Mouse (Mus musculus) fat pad, adult 2 months (tissue): ENCODE data around the gene Amd1.

ENCODE experiments used
- DNase-seq: peaks from one replicate; pipeline ENCODE4 v3.0.0-alpha.2; 2011; ENCODE audit warnings: low read depth, low spot score; ENCODE audit errors: extremely low read depth

The Amd1 gene

DNA sequence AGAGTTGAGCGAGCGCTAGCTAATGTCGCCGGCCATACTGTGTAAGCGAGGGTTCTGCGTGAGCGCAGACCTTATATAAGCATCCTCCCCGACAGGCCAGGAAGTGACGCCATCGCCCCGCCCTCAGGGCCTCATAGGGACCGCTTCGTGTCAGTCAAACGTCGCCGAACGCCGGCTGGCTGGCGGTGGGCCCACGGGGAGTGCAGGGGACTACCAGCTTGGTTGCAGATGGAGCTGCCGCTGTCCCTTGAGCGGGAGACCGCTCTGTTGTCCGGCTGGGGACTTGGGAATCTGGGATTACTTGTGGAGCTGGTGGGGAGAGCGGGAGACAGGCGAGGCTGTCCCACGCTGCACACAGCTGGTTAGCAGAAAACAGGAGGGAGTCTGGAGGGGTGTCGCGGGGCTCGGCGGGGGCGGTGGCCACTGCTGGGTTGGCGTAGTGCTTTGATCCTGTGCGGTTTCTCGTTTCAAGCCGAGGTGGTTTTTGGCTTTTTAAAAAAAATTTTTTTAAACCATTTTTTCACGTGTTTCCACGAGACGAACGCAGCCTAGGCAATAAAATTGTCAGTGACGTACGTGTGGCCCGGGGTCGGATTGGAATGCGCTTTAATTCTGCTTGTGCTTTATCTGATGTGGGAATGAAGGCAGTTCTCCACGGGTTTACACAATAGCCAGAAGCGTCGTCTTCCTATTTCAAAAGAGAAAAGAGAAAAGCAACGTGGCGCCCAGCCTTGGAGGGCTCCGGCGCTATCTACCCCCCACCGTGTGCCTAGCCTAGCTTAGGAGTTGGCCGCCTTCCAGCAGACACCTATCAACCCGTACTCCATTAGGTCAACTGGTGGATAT is at the start of gene Amd1:
Gene Amd1, minus strand, starts transcription at position 47 of the 846 bp plus-strand sequence.
- peak; percentile 72 for DNase-seq

- no peak for DNase-seq
These were observed 49.2 kb upstream of the Amd1 start for GRCm38 (mm10) chr10:40351156-40351555.

DNA sequence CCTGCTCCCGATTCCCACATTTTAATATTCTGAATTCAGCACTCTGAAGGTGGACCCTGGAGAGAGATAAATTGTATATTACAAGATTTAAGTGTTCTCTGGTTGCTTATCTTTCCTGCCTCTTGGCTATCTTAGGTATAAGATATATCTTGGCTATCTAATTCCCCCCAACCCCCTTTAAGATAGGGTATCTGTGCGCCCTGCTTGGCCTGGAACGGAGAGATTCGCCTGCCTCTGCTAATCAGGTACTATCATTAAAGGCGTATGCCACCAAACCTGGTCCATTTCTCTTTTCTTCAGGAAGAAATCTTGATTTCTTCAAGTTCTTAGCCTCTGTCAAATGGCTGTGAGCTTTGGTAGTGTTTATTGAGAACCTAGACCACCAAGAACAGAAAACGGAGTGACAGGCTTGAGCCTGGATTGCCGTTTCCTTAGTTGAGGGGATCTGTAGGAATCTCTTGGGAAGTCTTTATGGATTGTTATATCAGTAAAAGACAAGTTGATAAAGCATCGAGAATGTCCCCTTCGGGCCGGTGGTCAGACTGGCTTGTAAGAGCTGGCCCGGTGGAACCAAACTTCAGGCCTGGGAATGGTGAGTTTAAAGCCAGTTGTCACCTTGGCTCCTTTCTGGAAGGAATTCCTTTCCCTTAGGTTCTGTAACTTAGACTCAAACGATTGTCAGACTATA is 48.4 kb upstream of the Amd1 start:
- DNase-seq, result no peak

GRCm38 (mm10) chr10:40349631-40350177 is 47.7 kb upstream of the Amd1 start:
- DNase-seq, result no peak

GRCm38 (mm10) chr10:40348566-40349536 is 46.9 kb upstream of the Amd1 start:
- DNase-seq, result peak; percentile 93

DNA sequence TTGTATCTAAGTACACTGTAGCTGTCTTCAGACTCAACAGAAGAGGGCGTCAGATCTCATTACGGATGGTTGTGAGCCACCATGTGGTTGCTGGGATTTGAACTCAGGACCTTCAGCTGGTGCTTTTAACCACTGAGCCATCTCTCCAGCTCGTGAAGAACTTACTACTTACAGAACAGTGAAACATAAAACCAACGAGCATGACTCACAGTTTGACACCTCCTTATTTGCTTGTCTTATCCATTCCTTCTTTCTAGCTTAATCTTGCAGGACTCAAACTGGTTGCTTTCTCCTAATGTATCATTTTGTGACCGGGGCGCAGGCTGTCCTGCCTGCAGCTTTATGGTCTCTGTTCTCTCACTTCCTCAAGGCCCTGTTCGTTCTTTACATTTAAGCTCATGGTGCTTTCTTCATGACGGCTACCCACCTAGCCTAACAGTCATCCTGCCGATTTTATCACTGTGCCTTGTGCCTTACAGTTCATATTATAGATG is 45.5 kb upstream of the Amd1 start:
- DNase-seq, result no peak

GRCm38 (mm10) chr10:40346776-40347403 is 44.9 kb upstream of the Amd1 start:
- DNase-seq, result no peak

DNA sequence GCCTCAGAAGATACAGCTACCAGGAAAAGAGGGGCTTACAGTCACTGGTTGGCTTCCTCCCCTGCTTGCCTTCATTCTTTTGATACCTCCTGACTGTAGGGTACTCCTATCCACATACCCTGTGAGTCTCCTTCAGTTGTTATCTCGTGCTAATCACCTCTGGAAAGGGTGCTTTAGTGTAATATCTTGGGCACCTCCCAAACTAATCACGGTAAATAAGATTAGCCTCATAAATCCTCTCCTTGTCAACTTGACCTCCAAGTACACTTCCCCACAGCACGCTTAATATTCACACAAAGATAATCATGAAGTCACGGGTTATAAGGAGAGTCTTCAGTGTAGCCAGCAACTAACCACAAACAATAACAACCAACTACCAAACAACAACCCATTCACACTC is 40.0 kb upstream of the Amd1 start:
- DNase-seq, result no peak

DNA sequence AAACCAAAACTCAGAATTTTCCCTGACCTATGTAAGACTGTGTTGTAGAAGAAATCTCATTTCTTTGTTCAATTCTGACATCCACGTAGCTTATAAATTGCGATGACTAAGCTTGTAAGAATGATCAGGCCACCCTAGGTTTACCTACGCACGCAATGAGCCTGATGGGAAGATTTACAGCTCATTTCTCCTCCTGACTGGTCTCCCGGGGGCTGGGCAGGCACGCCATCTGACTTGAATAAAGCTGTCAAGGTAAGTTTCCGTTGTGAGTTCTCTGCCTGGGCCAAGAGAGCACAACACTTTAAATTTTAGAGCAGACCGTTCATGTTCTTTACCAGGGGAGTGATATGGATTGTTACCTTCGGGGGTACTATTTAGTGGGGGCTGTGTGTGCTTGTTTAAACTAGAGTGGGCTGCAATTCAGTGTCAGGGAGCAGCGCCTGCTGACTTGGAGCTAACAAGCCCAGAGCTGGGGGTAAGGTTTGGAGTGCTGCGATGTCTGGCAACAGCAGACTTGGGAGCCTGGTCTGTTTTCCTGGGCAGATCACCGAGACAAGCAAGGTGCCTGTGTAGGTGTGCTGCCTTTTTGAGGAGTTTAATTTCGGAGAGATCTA is 37.5 kb upstream of the Amd1 start, which contains the start of gene Cdk19:
Gene Cdk19, plus strand, starts transcription at position 214 of the 614 bp plus-strand sequence.
- DNase-seq, result no peak

DNA sequence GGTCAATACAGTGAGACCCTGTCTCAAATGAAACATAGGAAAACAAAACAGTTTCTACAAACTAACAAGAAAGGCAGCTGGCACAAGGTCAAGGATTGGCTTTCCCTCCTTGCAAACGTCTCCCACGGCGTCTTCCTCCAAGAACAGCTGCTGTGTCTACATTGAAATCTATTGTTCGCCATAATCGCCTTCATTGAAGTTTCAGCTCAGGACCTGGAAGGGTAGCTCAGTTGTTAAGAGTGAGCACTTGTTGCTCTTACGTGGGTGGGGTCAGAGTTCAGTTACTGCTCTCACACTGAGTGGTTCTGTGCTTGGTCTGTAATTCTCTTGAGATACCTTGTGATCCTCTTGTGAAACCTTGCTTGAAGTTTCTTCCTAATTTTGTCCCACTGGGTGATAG is 30.9 kb upstream of the Amd1 start:
- no peak for DNase-seq

- DNase-seq, result no peak
These were observed 28.3 kb upstream of the Amd1 start for GRCm38 (mm10) chr10:40330262-40330661.

GRCm38 (mm10) chr10:40328004-40328551 is 26.1 kb upstream of the Amd1 start:
- no peak for DNase-seq

DNA sequence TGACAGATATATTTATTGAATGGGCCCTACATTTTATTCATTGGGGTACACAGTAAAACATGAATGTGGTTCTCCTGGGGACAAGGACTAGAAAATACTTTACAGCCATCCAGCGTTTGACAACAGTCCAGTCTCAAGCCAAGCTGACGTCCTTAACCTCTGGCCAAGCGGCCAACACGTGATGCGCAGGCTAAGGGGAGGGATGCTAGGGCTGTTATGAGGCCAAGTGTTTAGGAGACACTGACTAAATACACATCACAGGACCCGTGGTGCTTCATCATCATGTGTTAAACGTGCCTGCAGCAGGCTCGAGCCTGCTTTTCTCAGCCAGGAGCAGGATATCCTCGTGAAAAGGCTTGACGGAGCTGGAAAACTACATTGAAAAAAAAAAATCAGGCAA is 18.3 kb upstream of the Amd1 start:
- DNase-seq, result no peak

DNA sequence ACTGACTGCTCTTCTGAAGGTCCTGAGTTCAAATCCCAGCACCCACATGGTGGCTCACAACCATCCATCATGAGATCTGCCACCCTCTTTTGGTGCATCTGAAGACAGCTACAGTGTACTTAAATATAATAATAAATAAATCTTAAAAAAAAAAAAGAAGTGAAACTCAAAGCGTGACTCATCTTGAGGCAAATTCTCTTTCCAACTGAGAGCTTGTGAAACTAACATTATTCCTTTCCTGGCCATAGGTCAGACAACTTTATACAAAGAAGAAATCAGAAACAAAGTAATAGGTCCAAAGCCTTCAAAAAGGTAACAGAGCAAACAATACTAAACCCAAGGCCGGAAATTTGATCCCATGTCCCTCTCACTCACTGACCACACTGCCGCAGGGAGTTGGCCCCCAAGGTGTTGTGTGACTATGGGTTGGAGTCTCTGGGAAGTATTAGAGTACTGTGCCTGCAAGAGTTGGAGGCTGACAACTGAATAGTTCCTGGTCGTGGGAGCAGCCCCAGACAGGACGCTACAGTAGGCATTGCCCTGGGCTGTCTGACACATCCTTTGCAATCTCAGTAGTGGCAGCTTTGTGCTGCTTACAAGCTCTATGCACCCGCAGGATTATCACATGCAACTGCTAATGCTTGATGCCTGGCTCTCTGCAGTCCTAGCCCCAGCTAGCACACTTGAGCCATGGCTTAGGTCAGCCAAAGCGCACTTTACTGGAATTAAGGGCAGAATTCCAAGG is 15.0 kb upstream of the Amd1 start:
- DNase-seq, result no peak

- no peak for DNase-seq
These were observed 10.8 kb upstream of the Amd1 start for GRCm38 (mm10) chr10:40312781-40313180.

- DNase-seq, result no peak
These were observed 8.1 kb upstream of the Amd1 start for GRCm38 (mm10) chr10:40309884-40310635.

DNA sequence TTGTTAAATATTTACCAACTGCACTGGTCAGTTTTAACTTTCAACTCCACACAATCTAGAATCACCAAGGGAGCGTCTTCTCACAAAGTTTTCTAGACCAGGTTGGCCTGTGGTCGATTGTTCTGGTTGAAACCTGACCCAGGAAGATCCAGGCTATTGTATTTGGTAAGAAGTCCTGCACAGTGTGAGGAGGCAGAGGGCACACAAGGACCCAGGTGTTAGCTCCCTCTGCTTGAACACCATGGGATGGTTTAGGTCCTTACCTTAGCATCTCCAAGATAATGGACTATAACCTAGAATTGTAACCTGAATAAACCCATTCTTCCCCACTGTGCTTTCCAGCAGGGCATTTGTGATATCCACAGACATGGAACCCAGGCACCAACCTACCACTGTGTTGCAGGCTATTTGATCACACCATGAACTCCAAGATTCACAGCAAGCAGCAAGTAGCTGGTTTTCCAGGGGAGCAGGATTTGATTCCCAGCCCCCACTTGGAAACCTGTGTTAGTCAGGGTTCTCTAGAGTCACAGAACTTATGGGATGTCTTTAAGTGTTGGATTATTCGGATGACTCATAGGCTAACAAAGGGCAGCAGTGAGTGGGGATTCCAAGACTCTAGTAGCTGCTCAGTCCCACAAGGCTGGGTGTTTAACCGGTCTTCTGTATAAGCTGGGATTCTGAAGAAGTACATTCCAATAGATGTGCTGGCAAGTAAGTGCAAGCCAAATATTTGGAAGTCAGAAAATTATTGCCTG is 6.0 kb upstream of the Amd1 start:
- DNase-seq, result no peak
